Mouse (Mus musculus): ENCODE measurements around the gene Nanos3. TPM values are rescaled to one million over a fixed set of nuclear protein-coding genes. Genes with fewer than 3 reads are reported as not detected.

Nanos3 gene
- total and polyA plus RNA-seq, 3 experiments: not detected

- DNase-seq (ENCODE audit: extremely low read depth): no peak
- Histone ChIP-seq H3K79me2 (replicated peaks; ENCODE audit: control insufficient read depth, extremely low read depth, insufficient read depth, poor library complexity, severe bottlenecking) (no peaks in the 10 kb centered on the region), H3K4me3 (replicated peaks in 1 of 3; ENCODE audit: low read depth in 2 of 3, low read length in 2 of 3, poor library complexity in 1 of 3) (no peak overlapping the region), H3K36me3 (replicated peaks in 1 of 2; ENCODE audit: control insufficient read depth in 1 of 2, insufficient read depth in 1 of 2, low read length in 1 of 2) (peaks cover 90 to 98% of the 10 kb centered on the region in 2 experiments), H3K4me2 (ENCODE audit: insufficient read depth, low read depth, poor library complexity, severe bottlenecking) (no peak overlapping the region), H3K9ac (ENCODE audit: insufficient read depth, low read depth) (no peak overlapping the region), H3K27ac (ENCODE audit: insufficient read depth, low read depth) (no peak overlapping the region), H3K27me3 (replicated peaks) (no peaks in the 10 kb centered on the region), H3K4me1 (ENCODE audit: control insufficient read depth in 1 of 2, insufficient read depth in 2 of 2) (peaks cover 0 to 2% of the 10 kb centered on the region in 2 experiments; a peak in 1 of 4 replicates), H3K9me3 (replicated peaks; ENCODE audit: low read length) (no peaks in the 10 kb centered on the region)
- TF ChIP-seq TBP (conservative IDR thresholded peaks at IDR 0.05; ENCODE audit: low read depth, low read length): no peak
- TF ChIP-seq MAFK (IDR thresholded peaks at IDR 0.05; ENCODE audit: insufficient replicate concordance, low read length): no peak
- TF ChIP-seq BHLHE40 (IDR thresholded peaks at IDR 0.05; ENCODE audit: low read depth, low read length): no peak
- no peak for TF ChIP-seq ZKSCAN1 (IDR thresholded peaks at IDR 0.05; ENCODE audit: borderline replicate concordance, low read depth, low read length)
- TF ChIP-seq MXI1 (IDR thresholded peaks at IDR 0.05; ENCODE audit: low read depth, low read length): no peak
- no peak for TF ChIP-seq MAX (IDR thresholded peaks at IDR 0.05; ENCODE audit: low read length)
- no peak for TF ChIP-seq IRF4 (IDR thresholded peaks at IDR 0.05; ENCODE audit: low read depth, low read length)
- TF ChIP-seq ZMIZ1 (IDR thresholded peaks at IDR 0.05; ENCODE audit: low read depth, low read length): no peak
- no peak for TF ChIP-seq KAT2A (IDR thresholded peaks at IDR 0.05; ENCODE audit: insufficient replicate concordance, low read length)
- TF ChIP-seq POLR2AphosphoS2 (IDR thresholded peaks at IDR 0.05; ENCODE audit: low read depth, low read length): no peak
- no peak for TF ChIP-seq HCFC1 (IDR thresholded peaks at IDR 0.05; ENCODE audit: low read depth, low read length)
- no peak for TF ChIP-seq UBTF (IDR thresholded peaks at IDR 0.05; ENCODE audit: low read depth, low read length)
- TF ChIP-seq SIN3A (IDR thresholded peaks at IDR 0.05; ENCODE audit: low read length): no peak
- TF ChIP-seq RCOR1 (conservative IDR thresholded peaks at IDR 0.05; ENCODE audit: low read depth, low read length): no peak
- dilution Hi-C loops (cut with MboI; ENCODE audit: extremely low pct_ligation_motif_present, extremely low pct_unique_long_range_greater_than_20kb, low sequenced_read_pairs): no loop called here
- in situ Hi-C loops (cut with MboI; ENCODE audit: low pct_ligation_motif_present, low pct_unique_long_range_greater_than_20kb, low sequenced_read_pairs): no loop called here
Observed at GRCm38 (mm10) chr8:84137848-84138247, 47.2 kb downstream of the Nanos3 start.

GRCm38 (mm10) chr8:84132225-84132624 lies 52.8 kb downstream of the Nanos3 start:
- H3K36me3 ChIP-seq (replicated peaks in 1 of 2; ENCODE audit: control insufficient read depth in 1 of 2, insufficient read depth in 1 of 2, low read length in 1 of 2): peaks cover 50 to 83% of the 10 kb centered on the region in 2 experiments
- TF ChIP-seq ZKSCAN1 (IDR thresholded peaks at IDR 0.05; ENCODE audit: borderline replicate concordance, low read depth, low read length) (no peak), JUN (IDR thresholded peaks at IDR 0.05; ENCODE audit: insufficient read depth, low read depth, low read length) (no peak)
- H3K4me3 ChIP-seq (replicated peaks in 1 of 3; ENCODE audit: low read depth in 2 of 3, low read length in 2 of 3, poor library complexity in 1 of 3): no peak overlapping the region
- H3K4me1 ChIP-seq (ENCODE audit: control insufficient read depth in 1 of 2, insufficient read depth in 2 of 2): peaks cover 10 to 29% of the 10 kb centered on the region in 2 experiments
- no peak overlapping the region for H3K4me2 ChIP-seq (ENCODE audit: insufficient read depth, low read depth, poor library complexity, severe bottlenecking)
- in situ Hi-C loops (cut with MboI; ENCODE audit: low pct_ligation_motif_present, low pct_unique_long_range_greater_than_20kb, low sequenced_read_pairs) (no loop called here), dilution Hi-C loops (cut with MboI; ENCODE audit: extremely low pct_ligation_motif_present, extremely low pct_unique_long_range_greater_than_20kb, low sequenced_read_pairs) (no loop called here)
- no peaks in the 10 kb centered on the region for H3K9me3 ChIP-seq (replicated peaks; ENCODE audit: low read length)
- no peaks in the 10 kb centered on the region for H3K79me2 ChIP-seq (replicated peaks; ENCODE audit: control insufficient read depth, extremely low read depth, insufficient read depth, poor library complexity, severe bottlenecking)
- H3K9ac ChIP-seq (ENCODE audit: insufficient read depth, low read depth): no peak overlapping the region
- no peak for DNase-seq (ENCODE audit: extremely low read depth)
- no peaks in the 10 kb centered on the region for H3K27me3 ChIP-seq (replicated peaks)
- no peak overlapping the region for H3K27ac ChIP-seq (ENCODE audit: insufficient read depth, low read depth)

All from CH12.LX (cell line).